Mouse (Mus musculus) liver, adult 2 months (tissue): Measurements from ENCODE around the gene Ccnl2.

Source experiments
- CTCF ChIP-seq: fragments of 200-500 bp; IDR thresholded peaks from 2 replicates; pipeline ENCODE4 v1.5.1; 2011; ENCODE audit warnings: low read depth, low read length, control low read depth
- POLR2A ChIP-seq: fragments of 200-500 bp; IDR thresholded peaks from 2 replicates; pipeline ENCODE4 v1.6.1; 2011; ENCODE audit warnings: low read length, control low read depth; ENCODE audit not compliant: insufficient read depth; ENCODE audit errors: extremely low read depth

- TF ChIP-seq CTCF = no peak
- TF ChIP-seq POLR2A = no peak
Observed at GRCm38 (mm10) chr4:155817533-155817932, 5.2 kb downstream of the Ccnl2 start.
